Mouse (Mus musculus) lung, postnatal 0 days (tissue): ENCODE data around the gene Ddx6.

Experiments used
- CTCF ChIP-seq: IDR thresholded peaks from 2 replicates; pipeline ENCODE4 v1.5.1; 2016; ENCODE audit warnings: antibody characterized with exemption, mild to moderate bottlenecking
- EP300 ChIP-seq: IDR thresholded peaks from 2 replicates; pipeline ENCODE4 v1.6.1; 2016; ENCODE audit warnings: antibody characterized with exemption, mild to moderate bottlenecking, control low read depth

GRCm38 (mm10) chr9:44621114-44621513 is 16.4 kb downstream of the Ddx6 start:
- TF ChIP-seq CTCF (no peak), EP300 (no peak)
